21 mouse cellular contexts compared by ENCODE assay signal in genomic region chr11:75604826-75605225, GRCm38 (mm10).
"Had no signal": no experiment of that assay in that cellular context is flagged by ENCODE, and none has a peak within 500 bp of the region (broad histone marks: within the 10 kb centered on the region; RNA-seq: fewer than 3 reads in every experiment).

No protein-coding gene starts in this region.

- H3K27me3 ChIP-seq: megakaryocyte, embryonic 14.5 days; midbrain, embryonic 13.5 days; neural tube, embryonic 13.5 days; neural tube, embryonic 15.5 days; stomach, embryonic 15.5 days had no signal

- ATAC-seq: midbrain, embryonic 13.5 days; midbrain, embryonic 16.5 days had no signal

- H3K9ac ChIP-seq: liver, embryonic 14.5 days; lung, embryonic 14.5 days; midbrain, embryonic 13.5 days; neural tube, embryonic 13.5 days; neural tube, embryonic 15.5 days; stomach, embryonic 15.5 days had no signal

- H3K4me1 ChIP-seq: midbrain, embryonic 13.5 days; neural tube, embryonic 13.5 days; neural tube, embryonic 15.5 days; stomach, embryonic 15.5 days had no signal

- H3K9me3 ChIP-seq: megakaryocyte, embryonic 14.5 days; midbrain, embryonic 13.5 days; neural tube, embryonic 13.5 days; neural tube, embryonic 15.5 days; stomach, embryonic 15.5 days had no signal

- DNase-seq: lung, adult 18-20 months; lung, embryonic 14.5 days; lung, postnatal 14 days; lung, postnatal 36 days; retina, postnatal 1 day; right cerebral cortex, adult 18-20 months; right cerebral cortex, postnatal 25 days; right cerebral cortex, postnatal 4 days; thymus, adult 2 months; thymus, postnatal 25 days; thymus, postnatal 4 days had no signal

- H3K4me3 ChIP-seq: megakaryocyte, embryonic 14.5 days; midbrain, embryonic 13.5 days; myocyte; neural tube, embryonic 13.5 days; neural tube, embryonic 15.5 days; stomach, embryonic 15.5 days had no signal

- H3K27ac ChIP-seq: liver, embryonic 14.5 days; macrophage; midbrain, embryonic 13.5 days; neural tube, embryonic 13.5 days; neural tube, embryonic 15.5 days; stomach, embryonic 15.5 days had no signal

- H3K4me2 ChIP-seq: lung, embryonic 14.5 days; midbrain, embryonic 11.5 days; midbrain, embryonic 13.5 days; neural tube, embryonic 13.5 days; neural tube, embryonic 15.5 days; stomach, embryonic 15.5 days had no signal
